Mouse (Mus musculus) NIH3T3 (cell line): ENCODE data around the gene Dclre1c.

Experiments
- DNase-seq: peaks from one replicate; pipeline ENCODE4 v3.0.0-alpha.2; 2012; ENCODE audit warnings: low read depth

Dclre1c gene

GRCm38 (mm10) chr2:3474861-3475283 lies 50.9 kb downstream of the Dclre1c start, which contains the start of gene Suv39h2:
Gene Suv39h2, minus strand, starts transcription at chr2:3475031.
- peak; percentile 99 for DNase-seq

GRCm38 (mm10) chr2:3475746-3476251 lies 51.9 kb downstream of the Dclre1c start:
- DNase-seq, result peak; percentile 23

GRCm38 (mm10) chr2:3480239-3480638 lies 56.3 kb downstream of the Dclre1c start:
- peak; percentile 14 for DNase-seq

- no peak for DNase-seq
Measured at GRCm38 (mm10) chr2:3489816-3490215, 65.9 kb downstream of the Dclre1c start.

- DNase-seq, result no peak
Measured at GRCm38 (mm10) chr2:3493833-3494409, 70.0 kb downstream of the Dclre1c start.

GRCm38 (mm10) chr2:3499543-3499942 lies 75.6 kb downstream of the Dclre1c start:
- DNase-seq, result no peak

- no peak for DNase-seq
Measured at GRCm38 (mm10) chr2:3500886-3501285, 77.0 kb downstream of the Dclre1c start.

GRCm38 (mm10) chr2:3512076-3512475 lies 88.1 kb downstream of the Dclre1c start:
- DNase-seq, result peak; percentile 45

GRCm38 (mm10) chr2:3512552-3513454 lies 88.9 kb downstream of the Dclre1c start, which contains the start of the genes Gm45902, Hspa14 and Cdnf:
Gene Gm45902, minus strand, starts transcription at chr2:3512790.
Gene Hspa14, minus strand, starts transcription at chr2:3512814.
Gene Cdnf, plus strand, starts transcription at chr2:3513030.
- DNase-seq, result peak; percentile 98
